Mouse (Mus musculus) liver, adult 2 months (tissue): ENCODE measurements around the gene Atox1.

Experiments used
- CTCF ChIP-seq: fragments of 200-500 bp; IDR thresholded peaks from 2 replicates; pipeline ENCODE4 v1.5.1; 2011; ENCODE audit warnings: low read depth, low read length, control low read depth
- POLR2A ChIP-seq: fragments of 200-500 bp; IDR thresholded peaks from 2 replicates; pipeline ENCODE4 v1.6.1; 2011; ENCODE audit warnings: low read length, control low read depth; ENCODE audit not compliant: insufficient read depth; ENCODE audit errors: extremely low read depth

DNA sequence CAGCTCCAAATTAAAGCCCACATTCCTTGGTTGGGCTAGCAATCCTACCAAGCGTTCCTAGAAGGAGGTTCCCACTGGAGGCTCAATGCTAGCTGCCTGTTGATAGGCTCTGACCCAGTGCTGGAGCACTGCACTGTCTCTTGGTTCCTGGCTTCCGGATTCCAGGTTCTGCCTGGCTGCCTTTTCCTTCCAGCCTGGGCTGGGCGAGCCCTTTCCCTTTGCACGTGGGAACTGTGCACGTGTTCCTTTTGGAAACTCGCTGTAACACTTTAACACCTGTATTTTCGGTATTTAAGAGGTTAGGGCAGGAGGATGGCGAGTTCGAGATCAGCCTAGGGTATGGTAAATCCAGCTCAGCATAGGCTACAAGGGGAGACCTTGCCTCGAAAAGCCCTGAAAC lies 7.0 kb upstream of the Atox1 start:
- TF ChIP-seq POLR2A (no peak), CTCF (no peak)
